Mouse (Mus musculus): ENCODE results near the gene Txnip. TPM values are rescaled to one million over a fixed set of nuclear protein-coding genes. Genes with fewer than 3 reads are reported as not detected.

Gene Txnip
- polyA plus RNA-seq, 1 experiment from 2014 or later, result 502 TPM

DNA sequence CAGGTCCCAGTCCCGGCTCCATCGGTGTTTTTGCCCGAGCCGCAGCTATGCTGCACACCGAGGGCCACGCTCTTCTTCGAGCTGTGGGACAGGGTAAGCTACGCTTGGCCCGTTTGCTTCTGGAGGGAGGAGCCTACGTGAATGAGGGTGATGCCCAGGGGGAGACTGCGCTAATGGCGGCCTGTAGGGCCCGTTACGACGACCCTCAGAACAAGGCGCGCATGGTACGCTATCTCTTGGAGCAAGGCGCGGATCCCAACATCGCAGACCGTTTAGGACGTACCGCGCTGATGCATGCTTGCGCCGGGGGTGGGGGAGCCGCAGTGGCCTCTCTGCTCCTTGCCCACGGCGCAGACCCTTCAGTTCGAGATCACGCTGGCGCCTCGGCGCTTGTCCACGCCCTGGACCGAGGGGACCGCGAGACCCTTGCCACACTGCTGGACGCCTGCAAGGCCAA, 39.7 kb downstream of the Txnip start:
- H3K27me3 ChIP-seq (replicated peaks; ENCODE audit: insufficient read depth, low read length), result peaks cover 8% of the 10 kb centered on the region; the same call in 1 of the 2 replicates
- no peaks in the 10 kb centered on the region for H3K36me3 ChIP-seq (ENCODE audit: insufficient read depth, low read length)
- H3K4me3 ChIP-seq (ENCODE audit: low read depth, low read length), result peak overlapping the region; percentile 29
- WGBS, result under 1% methylated on average over 40 of the region's 40 CpGs
- H3K4me1 ChIP-seq (ENCODE audit: insufficient read depth, low read depth, low read length), result peaks cover 17% of the 10 kb centered on the region
- ATAC-seq (no peak), DNase-seq (ENCODE audit: low spot score) (peak; percentile 16)
- H3K4me2 ChIP-seq (replicated peaks; ENCODE audit: low read depth, low read length), result peak overlapping the region; percentile 85
- H3K9ac ChIP-seq (replicated peaks; ENCODE audit: low read depth), result peak overlapping the region; percentile 9; the same call in 1 of the 2 replicates
- no peak overlapping the region for H3K27ac ChIP-seq (ENCODE audit: low read length)
- TF ChIP-seq EP300 (IDR thresholded peaks at IDR 0.05) (no peak), CTCF (IDR thresholded peaks at IDR 0.05) (no peak)
- H3K9me3 ChIP-seq (ENCODE audit: low read length), result no peaks in the 10 kb centered on the region

- TF ChIP-seq EP300 (IDR thresholded peaks at IDR 0.05), result no peak
- no peak for TF ChIP-seq CTCF (IDR thresholded peaks at IDR 0.05)
- DNase-seq (ENCODE audit: low spot score) (peak; percentile 60), ATAC-seq (no peak)
- Histone ChIP-seq H3K9ac (replicated peaks; ENCODE audit: low read depth) (peak overlapping the region; percentile 9; the same call in 1 of the 2 replicates), H3K9me3 (ENCODE audit: low read length) (no peaks in the 10 kb centered on the region), H3K4me2 (replicated peaks; ENCODE audit: low read depth, low read length) (peak overlapping the region; percentile 85), H3K4me3 (ENCODE audit: low read depth, low read length) (peak overlapping the region; percentile 29), H3K27ac (ENCODE audit: low read length) (no peak overlapping the region), H3K36me3 (ENCODE audit: insufficient read depth, low read length) (no peaks in the 10 kb centered on the region), H3K4me1 (ENCODE audit: insufficient read depth, low read depth, low read length) (peaks cover 17% of the 10 kb centered on the region), H3K27me3 (replicated peaks; ENCODE audit: insufficient read depth, low read length) (peaks cover 8% of the 10 kb centered on the region; the same call in 1 of the 2 replicates)
- WGBS, result 4% methylated on average over 49 of the region's 54 CpGs
Measured at GRCm38 (mm10) chr3:96598156-96599068, 40.7 kb downstream of the Txnip start.

GRCm38 (mm10) chr3:96599069-96599393, 41.3 kb downstream of the Txnip start:
- DNase-seq (ENCODE audit: low spot score) (no peak), ATAC-seq (no peak)
- TF ChIP-seq CTCF (IDR thresholded peaks at IDR 0.05) (no peak), EP300 (IDR thresholded peaks at IDR 0.05) (no peak)
- WGBS, result 61% methylated on average over 8 of the region's 8 CpGs
- no peak overlapping the region for H3K4me2 ChIP-seq (replicated peaks; ENCODE audit: low read depth, low read length)
- H3K9me3 ChIP-seq (ENCODE audit: low read length), result no peaks in the 10 kb centered on the region
- H3K4me1 ChIP-seq (ENCODE audit: insufficient read depth, low read depth, low read length), result peaks cover 17% of the 10 kb centered on the region
- no peak overlapping the region for H3K27ac ChIP-seq (ENCODE audit: low read length)
- H3K36me3 ChIP-seq (ENCODE audit: insufficient read depth, low read length), result no peaks in the 10 kb centered on the region
- H3K27me3 ChIP-seq (replicated peaks; ENCODE audit: insufficient read depth, low read length), result peaks cover 8% of the 10 kb centered on the region; the same call in 1 of the 2 replicates
- no peak overlapping the region for H3K9ac ChIP-seq (replicated peaks; ENCODE audit: low read depth)
- H3K4me3 ChIP-seq (ENCODE audit: low read depth, low read length), result no peak overlapping the region

DNA sequence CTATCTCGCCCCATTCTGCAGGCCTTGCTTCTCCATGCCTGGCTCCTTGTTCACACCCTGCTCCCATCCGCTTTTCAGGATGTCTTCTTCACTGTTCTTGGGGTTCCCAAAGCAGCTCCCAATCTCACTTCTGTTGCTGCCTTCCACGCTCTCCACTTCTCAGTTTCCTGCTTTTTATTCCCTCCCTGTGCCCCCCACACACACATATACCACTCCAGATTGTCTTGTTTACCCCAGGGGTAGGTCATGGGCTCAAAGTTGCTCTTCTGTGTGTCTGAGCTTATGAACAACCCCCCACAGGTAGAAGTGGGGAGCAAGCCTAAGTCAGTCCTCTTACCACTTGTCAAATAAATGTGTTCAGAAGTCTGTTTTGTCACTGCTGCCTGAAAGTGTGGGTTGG, 41.7 kb downstream of the Txnip start:
- Histone ChIP-seq H3K4me3 (ENCODE audit: low read depth, low read length) (no peak overlapping the region), H3K27ac (ENCODE audit: low read length) (no peak overlapping the region), H3K9ac (replicated peaks; ENCODE audit: low read depth) (no peak overlapping the region), H3K9me3 (ENCODE audit: low read length) (no peaks in the 10 kb centered on the region), H3K4me2 (replicated peaks; ENCODE audit: low read depth, low read length) (no peak overlapping the region), H3K4me1 (ENCODE audit: insufficient read depth, low read depth, low read length) (peaks cover 17% of the 10 kb centered on the region), H3K36me3 (ENCODE audit: insufficient read depth, low read length) (no peaks in the 10 kb centered on the region), H3K27me3 (replicated peaks; ENCODE audit: insufficient read depth, low read length) (peaks cover 8% of the 10 kb centered on the region; the same call in 1 of the 2 replicates)
- 75% methylated on average over 3 of the region's 3 CpGs for whole genome bisulfite sequencing
- no peak for ATAC-seq
- TF ChIP-seq EP300 (IDR thresholded peaks at IDR 0.05), result no peak
- no peak for TF ChIP-seq CTCF (IDR thresholded peaks at IDR 0.05)
- DNase-seq (ENCODE audit: low spot score), result no peak

DNA sequence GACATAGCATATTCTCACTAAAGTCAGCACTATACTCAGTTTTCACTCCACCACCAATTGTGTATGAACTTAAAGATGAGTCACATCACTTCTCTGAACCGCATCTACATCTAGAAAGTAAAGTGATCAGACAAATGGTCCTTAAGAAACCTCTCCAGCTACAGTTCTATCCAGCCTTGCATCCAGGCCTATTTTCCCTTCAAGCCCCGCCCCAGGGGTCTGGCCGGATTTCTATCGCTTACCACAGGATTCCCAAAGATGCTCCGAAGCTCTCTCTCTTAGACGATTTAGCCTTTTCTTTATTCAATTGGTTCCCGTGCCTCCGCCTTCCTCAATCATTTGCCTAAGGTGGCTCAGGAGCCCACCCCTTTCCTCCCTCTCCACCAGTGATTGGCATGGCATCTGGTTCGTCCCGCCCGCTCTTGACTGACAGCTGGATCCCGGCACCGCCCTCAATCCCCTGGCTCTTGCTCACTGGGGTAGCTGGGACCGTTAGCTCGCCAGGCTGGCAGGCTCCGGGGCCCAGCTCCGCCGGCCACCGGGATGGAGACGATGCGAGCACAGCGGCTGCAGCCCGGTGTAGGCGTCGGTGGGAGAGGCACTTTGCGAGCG, 43.0 kb downstream of the Txnip start, which contains the start of gene Lix1l:
Lix1l (plus strand) TSS at position 511 of the 612 bp plus-strand sequence.
- Histone ChIP-seq H3K9ac (replicated peaks; ENCODE audit: low read depth) (peak within 1 kb of the TSS; percentile 35; the same call in 1 of the 2 replicates), H3K9me3 (ENCODE audit: low read length) (no peaks in the 10 kb centered on the region), H3K4me3 (ENCODE audit: low read depth, low read length) (peak within 1 kb of the TSS; percentile 61), H3K4me2 (replicated peaks; ENCODE audit: low read depth, low read length) (peak within 1 kb of the TSS; percentile 70), H3K36me3 (ENCODE audit: insufficient read depth, low read length) (no peaks in the 10 kb centered on the region), H3K27ac (ENCODE audit: low read length) (peak within 1 kb of the TSS; percentile 89), H3K27me3 (replicated peaks; ENCODE audit: insufficient read depth, low read length) (peaks cover 8% of the 10 kb centered on the region; the same call in 1 of the 2 replicates), H3K4me1 (ENCODE audit: insufficient read depth, low read depth, low read length) (peaks cover 17% of the 10 kb centered on the region)
- WGBS, result under 1% methylated on average over 26 of the region's 27 CpGs
- ATAC-seq, result peak; percentile 97
- DNase-seq (ENCODE audit: low spot score), result peak; percentile 98
- TF ChIP-seq CTCF (IDR thresholded peaks at IDR 0.05) (no peak), EP300 (IDR thresholded peaks at IDR 0.05) (no peak)

- DNase-seq (ENCODE audit: low spot score) (peak; percentile 79), ATAC-seq (peak; percentile 70)
- WGBS, result 3% methylated on average over 21 of the region's 40 CpGs
- Histone ChIP-seq H3K9ac (replicated peaks; ENCODE audit: low read depth) (peak overlapping the region; percentile 35; the same call in 1 of the 2 replicates), H3K9me3 (ENCODE audit: low read length) (no peaks in the 10 kb centered on the region), H3K36me3 (ENCODE audit: insufficient read depth, low read length) (no peaks in the 10 kb centered on the region), H3K4me3 (ENCODE audit: low read depth, low read length) (peak overlapping the region; percentile 61), H3K27ac (ENCODE audit: low read length) (peak overlapping the region; percentile 89), H3K4me1 (ENCODE audit: insufficient read depth, low read depth, low read length) (peaks cover 15% of the 10 kb centered on the region), H3K4me2 (replicated peaks; ENCODE audit: low read depth, low read length) (peak overlapping the region; percentile 70), H3K27me3 (replicated peaks; ENCODE audit: insufficient read depth, low read length) (peaks cover 4% of the 10 kb centered on the region; the same call in 1 of the 2 replicates)
- TF ChIP-seq CTCF (IDR thresholded peaks at IDR 0.05), result 0 out of 2 replicates have a peak, but pooled peaks have one; percentile 4
- no peak for TF ChIP-seq EP300 (IDR thresholded peaks at IDR 0.05)
Measured at GRCm38 (mm10) chr3:96601251-96601787, 43.6 kb downstream of the Txnip start.
